Mouse (Mus musculus): Measurements from ENCODE around the gene Trpc7. TPM values are rescaled to one million over a fixed set of nuclear protein-coding genes. Genes with fewer than 3 reads are reported as not detected.

Gene Trpc7
- polyA plus RNA-seq, 1 experiment: 5.0 TPM

DNA sequence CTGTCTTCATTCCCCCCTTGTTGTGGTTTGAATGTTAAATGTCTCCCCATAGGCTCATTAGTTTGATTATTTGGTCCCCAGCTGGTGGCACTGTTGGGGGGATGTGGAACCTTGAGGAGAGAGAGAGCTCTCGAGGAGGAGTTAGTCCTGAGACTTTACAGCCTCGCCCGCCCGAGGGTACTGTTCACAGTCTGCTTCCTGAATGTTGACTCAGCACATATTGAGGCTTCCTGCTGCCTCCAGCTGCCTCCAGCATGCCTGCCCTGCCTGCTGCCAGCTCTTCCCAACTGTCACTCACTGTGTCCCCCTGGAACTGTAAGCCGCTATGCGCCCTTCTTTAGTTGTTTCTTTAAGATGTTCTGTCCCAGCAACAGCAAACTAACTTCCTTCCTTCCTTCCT, 31.2 kb downstream of the Trpc7 start:
- DNase-seq (ENCODE audit: low read depth): no peak

DNA sequence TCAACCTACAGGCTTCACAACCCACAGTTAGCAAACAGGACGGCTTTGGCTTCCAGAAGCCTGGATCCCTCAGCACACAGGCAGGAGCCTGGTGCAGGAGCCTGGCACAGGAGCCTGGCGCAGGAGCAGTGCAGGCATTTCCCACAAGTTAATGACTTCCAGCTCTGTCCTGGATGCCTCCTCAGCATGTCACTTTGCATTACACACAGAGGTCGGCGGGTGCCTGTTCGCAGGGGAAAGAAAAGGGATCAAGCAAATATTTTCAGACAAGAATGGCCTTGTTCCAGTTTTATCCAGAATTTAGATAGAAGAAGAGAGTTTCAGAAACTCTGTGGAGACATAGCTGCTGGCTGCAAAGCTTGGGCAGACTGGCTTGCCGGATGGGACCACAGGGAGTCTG, 33.8 kb downstream of the Trpc7 start:
- TF ChIP-seq POLR2A (IDR thresholded peaks at IDR 0.05; ENCODE audit: borderline replicate concordance, extremely low read depth, insufficient read depth, insufficient read length, poor library complexity, severe bottlenecking): no peak
- no peak for TF ChIP-seq CTCF (IDR thresholded peaks at IDR 0.05; ENCODE audit: borderline replicate concordance, extremely low read depth, insufficient read depth, insufficient read length)
- DNase-seq (ENCODE audit: low read depth): no peak

More for the DNA sequence above, 31.2 kb downstream of the Trpc7 start:
- TF ChIP-seq POLR2A (IDR thresholded peaks at IDR 0.05; ENCODE audit: borderline replicate concordance, extremely low read depth, insufficient read depth, insufficient read length, poor library complexity, severe bottlenecking): no peak
- no peak for TF ChIP-seq CTCF (IDR thresholded peaks at IDR 0.05; ENCODE audit: borderline replicate concordance, extremely low read depth, insufficient read depth, insufficient read length)

DNA sequence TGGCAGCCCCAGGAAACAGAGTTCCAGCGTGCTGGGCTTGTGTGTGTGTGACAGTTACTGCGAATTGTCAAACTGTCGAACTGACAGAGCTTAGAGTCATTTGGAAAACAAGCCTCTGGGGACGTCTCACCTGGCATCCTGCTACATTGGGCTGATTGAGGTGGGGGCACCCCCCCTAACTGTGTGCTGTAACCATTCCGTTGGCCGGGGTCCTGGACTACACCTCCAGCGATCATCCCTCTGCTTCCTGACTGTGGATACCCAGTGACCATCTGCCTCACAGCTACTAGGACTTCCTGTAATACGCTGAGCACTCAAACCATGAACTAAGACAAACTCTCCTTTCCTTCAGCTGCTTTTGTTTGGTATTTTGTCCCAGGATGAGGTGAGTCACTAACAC, 41.3 kb downstream of the Trpc7 start:
- TF ChIP-seq CTCF (IDR thresholded peaks at IDR 0.05; ENCODE audit: borderline replicate concordance, extremely low read depth, insufficient read depth, insufficient read length) (no peak), POLR2A (IDR thresholded peaks at IDR 0.05; ENCODE audit: borderline replicate concordance, extremely low read depth, insufficient read depth, insufficient read length, poor library complexity, severe bottlenecking) (no peak)
- no peak for DNase-seq (ENCODE audit: low read depth)

DNA sequence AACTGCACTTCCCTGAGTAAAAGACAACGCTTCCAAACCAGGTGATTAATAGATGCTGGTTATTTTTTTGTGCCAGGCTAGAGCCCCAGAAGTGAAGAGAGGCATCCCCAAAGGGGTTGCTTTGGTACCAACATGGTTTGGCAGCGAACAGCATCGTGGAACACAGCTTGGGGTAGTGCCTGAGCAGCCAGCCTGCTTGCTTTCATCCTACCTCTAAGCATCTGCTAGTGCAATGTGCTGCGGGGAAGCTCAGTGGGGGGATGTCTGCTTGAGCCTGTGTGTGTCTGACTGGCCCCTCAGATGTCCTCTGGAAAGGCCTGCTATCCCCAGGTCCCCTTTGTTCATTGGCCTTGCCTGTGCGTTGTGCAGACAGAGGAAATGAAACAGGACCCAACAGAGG, 42.4 kb downstream of the Trpc7 start:
- peak; percentile 54 for DNase-seq (ENCODE audit: low read depth)
- no peak for TF ChIP-seq CTCF (IDR thresholded peaks at IDR 0.05; ENCODE audit: borderline replicate concordance, extremely low read depth, insufficient read depth, insufficient read length)
- TF ChIP-seq POLR2A (IDR thresholded peaks at IDR 0.05; ENCODE audit: borderline replicate concordance, extremely low read depth, insufficient read depth, insufficient read length, poor library complexity, severe bottlenecking): no peak

DNA sequence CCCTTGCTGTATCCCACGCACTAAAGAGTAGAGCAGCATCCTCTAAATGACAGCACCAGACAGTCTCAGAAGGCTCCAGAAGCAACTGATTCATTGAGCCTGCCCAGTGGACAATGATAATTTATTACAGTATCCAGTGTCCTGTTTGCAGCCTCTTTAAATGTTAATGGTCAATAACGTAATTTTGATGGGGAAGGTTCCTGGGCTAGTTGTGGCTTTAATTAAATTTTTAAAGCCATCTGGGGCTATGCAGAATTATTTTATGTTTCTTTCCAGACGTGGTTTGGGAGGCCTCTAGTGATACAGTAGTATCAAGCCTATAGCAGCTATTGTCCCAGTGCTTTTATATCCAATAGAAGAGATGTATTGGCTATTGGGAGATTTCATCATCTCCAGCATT, 49.9 kb downstream of the Trpc7 start:
- TF ChIP-seq POLR2A (IDR thresholded peaks at IDR 0.05; ENCODE audit: borderline replicate concordance, extremely low read depth, insufficient read depth, insufficient read length, poor library complexity, severe bottlenecking): no peak
- no peak for TF ChIP-seq CTCF (IDR thresholded peaks at IDR 0.05; ENCODE audit: borderline replicate concordance, extremely low read depth, insufficient read depth, insufficient read length)
- DNase-seq (ENCODE audit: low read depth): no peak

DNA sequence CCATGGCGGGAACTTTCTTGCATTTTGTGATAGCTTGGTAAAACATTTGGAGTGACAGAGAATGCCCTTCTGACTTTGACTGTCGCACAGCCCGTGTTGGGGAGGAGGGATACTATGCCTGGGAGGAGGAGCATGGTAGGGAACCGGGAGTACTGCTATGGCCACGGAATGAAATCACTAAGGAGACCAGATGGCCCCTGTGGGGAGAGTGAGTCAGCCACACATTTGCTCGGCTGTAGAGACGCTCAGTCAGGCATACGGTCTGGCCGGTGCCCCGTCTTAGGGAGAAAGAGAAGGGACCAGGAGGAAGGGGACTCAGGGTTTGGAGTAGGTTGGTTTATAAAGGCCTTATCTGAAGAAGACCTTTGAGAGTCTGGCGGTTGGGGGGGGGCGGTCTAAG, 80.3 kb downstream of the Trpc7 start:
- TF ChIP-seq POLR2A (IDR thresholded peaks at IDR 0.05; ENCODE audit: borderline replicate concordance, extremely low read depth, insufficient read depth, insufficient read length, poor library complexity, severe bottlenecking) (no peak), CTCF (IDR thresholded peaks at IDR 0.05; ENCODE audit: borderline replicate concordance, extremely low read depth, insufficient read depth, insufficient read length) (no peak)
- DNase-seq (ENCODE audit: low read depth): no peak

DNA sequence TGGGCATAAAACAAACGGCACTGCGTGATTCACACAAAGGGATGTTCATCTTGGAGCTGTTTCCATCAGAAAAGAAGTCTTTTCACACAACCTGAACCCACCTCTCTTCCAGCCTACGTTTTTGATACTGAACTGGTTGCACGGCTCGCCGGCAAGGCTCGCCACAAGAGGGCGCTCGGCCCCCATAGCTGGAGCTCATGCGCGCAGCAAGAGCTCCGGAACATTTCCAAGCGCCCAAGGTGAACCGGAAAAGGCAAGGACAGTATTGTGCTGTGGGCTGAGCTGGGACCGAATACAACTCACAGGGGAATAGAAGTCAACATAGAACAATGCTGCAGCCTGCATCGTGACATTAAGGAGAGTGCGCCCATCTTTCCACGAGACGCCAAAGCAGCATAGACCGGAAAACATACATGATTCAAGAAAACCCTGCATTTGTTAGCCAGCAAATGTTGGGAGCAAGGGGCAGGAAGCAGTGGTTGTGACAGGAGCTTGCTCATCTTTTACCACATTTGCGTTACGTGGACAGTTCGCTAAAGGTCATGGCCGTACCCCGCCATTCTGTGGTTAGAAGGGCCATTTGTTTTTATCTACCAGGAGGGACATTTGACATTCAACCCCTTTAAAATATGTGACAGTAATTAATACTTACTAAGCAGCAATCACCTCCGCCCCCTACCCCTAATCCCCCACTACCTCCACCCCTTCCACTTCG, 88.9 kb downstream of the Trpc7 start:
- DNase-seq (ENCODE audit: low read depth): peak; percentile 93
- TF ChIP-seq POLR2A (IDR thresholded peaks at IDR 0.05; ENCODE audit: borderline replicate concordance, extremely low read depth, insufficient read depth, insufficient read length, poor library complexity, severe bottlenecking): no peak
- TF ChIP-seq CTCF (IDR thresholded peaks at IDR 0.05; ENCODE audit: borderline replicate concordance, extremely low read depth, insufficient read depth, insufficient read length): peak; percentile 99

DNA sequence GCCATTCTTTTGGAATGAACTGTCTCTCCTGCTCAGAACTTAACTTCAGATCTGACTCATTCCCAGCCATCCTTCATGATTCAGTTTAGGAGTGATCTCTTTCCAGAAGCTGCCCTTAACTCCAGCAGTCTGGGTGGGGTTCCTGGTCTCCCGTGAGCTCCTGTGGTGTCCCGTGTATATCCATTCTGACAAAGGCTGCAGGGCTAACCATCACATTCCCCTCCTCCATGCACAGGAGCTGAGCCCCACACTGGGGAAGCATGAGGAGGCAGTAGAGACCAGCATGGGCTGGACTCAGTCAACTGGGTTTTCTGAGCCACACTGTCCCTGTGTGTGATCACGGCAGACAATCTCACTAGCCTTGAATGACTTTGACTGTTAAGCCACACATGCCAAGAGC, 90.7 kb downstream of the Trpc7 start:
- no peak for TF ChIP-seq POLR2A (IDR thresholded peaks at IDR 0.05; ENCODE audit: borderline replicate concordance, extremely low read depth, insufficient read depth, insufficient read length, poor library complexity, severe bottlenecking)
- TF ChIP-seq CTCF (IDR thresholded peaks at IDR 0.05; ENCODE audit: borderline replicate concordance, extremely low read depth, insufficient read depth, insufficient read length): no peak

DNA sequence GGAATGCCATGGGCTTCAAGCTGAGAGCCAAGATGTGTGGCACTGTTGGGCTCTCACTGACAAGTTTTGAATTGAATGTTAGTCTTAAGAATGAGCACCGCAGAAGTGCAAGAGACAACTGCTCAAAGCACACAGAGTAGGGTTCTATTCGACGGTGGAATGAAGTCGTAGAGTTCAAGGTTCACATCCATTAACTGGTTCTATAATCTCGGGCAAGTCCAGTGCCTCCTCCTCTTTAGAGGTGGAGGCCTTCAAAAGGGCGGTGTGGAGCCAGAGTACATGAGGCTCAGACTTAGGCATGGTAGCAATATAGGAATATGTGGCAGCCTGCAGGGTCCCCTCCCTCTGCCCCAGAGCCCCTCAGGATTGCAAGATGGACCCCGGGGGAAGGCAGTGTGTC, 98.3 kb downstream of the Trpc7 start:
- TF ChIP-seq POLR2A (IDR thresholded peaks at IDR 0.05; ENCODE audit: borderline replicate concordance, extremely low read depth, insufficient read depth, insufficient read length, poor library complexity, severe bottlenecking): no peak
- no peak for TF ChIP-seq CTCF (IDR thresholded peaks at IDR 0.05; ENCODE audit: borderline replicate concordance, extremely low read depth, insufficient read depth, insufficient read length)
- DNase-seq (ENCODE audit: low read depth): no peak

More for the DNA sequence above, 90.7 kb downstream of the Trpc7 start:
- no peak for DNase-seq (ENCODE audit: low read depth)

DNA sequence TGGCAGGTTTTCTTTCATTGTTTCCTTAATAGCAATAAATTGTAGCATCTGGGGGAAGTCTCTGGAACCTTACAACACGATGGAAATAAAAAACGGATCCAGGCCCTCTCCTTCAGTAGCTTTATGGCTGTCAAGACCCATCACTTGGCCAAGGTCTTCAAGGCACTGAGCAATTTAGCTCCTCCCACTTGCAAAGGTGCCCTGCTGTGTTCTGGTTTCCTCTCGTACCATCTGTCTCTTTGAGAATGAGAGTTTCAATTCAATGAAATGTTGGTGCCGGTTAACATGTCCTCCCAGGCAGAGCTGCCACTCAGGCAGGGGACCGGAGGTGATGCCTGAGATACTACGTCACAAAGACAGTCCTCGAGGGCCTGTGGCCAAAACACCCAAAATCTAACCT, 100.3 kb downstream of the Trpc7 start:
- DNase-seq (ENCODE audit: low read depth): peak; percentile 26
- no peak for TF ChIP-seq CTCF (IDR thresholded peaks at IDR 0.05; ENCODE audit: borderline replicate concordance, extremely low read depth, insufficient read depth, insufficient read length)
- TF ChIP-seq POLR2A (IDR thresholded peaks at IDR 0.05; ENCODE audit: borderline replicate concordance, extremely low read depth, insufficient read depth, insufficient read length, poor library complexity, severe bottlenecking): no peak

DNA sequence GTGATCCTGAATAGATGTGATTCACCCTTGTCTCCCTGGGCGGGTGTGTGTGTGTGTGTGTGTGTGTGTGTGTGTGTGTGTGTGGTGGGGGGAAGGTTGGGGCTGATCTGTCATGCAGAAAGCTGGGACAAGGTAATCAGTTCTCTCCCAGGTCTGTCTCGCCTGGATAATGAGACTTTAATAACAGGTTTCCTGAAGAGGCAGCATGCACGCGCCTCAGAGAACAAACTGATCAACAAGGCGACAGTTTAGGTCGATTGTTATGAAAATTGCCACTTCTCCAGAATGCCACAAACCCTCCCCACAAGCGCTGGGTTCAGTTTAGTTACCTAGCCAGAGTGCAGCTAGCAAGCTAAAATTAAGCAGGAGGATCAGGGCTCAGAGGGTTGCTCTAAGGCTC, 101.4 kb downstream of the Trpc7 start:
- peak; percentile 63 for DNase-seq (ENCODE audit: low read depth)
- TF ChIP-seq CTCF (IDR thresholded peaks at IDR 0.05; ENCODE audit: borderline replicate concordance, extremely low read depth, insufficient read depth, insufficient read length) (no peak), POLR2A (IDR thresholded peaks at IDR 0.05; ENCODE audit: borderline replicate concordance, extremely low read depth, insufficient read depth, insufficient read length, poor library complexity, severe bottlenecking) (no peak)

DNA sequence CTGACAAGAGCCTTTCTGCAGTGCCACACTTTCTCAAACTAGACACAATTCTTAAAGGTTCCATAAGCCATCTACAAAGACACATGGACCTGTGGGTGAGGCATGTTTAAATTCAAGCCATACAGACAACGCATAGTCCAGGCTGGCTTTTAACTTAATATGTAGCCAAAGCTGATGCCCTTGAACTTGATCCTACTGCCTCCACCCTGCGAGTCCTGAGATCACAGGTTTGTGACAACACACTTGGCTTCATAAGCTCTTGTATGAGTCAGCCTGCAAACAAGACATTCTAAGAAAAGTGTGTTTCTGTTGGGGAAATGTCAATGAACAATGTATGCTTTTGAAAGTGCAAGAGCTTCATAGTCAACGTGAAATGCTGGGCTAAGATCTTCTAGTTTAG, 102.9 kb downstream of the Trpc7 start:
- TF ChIP-seq POLR2A (IDR thresholded peaks at IDR 0.05; ENCODE audit: borderline replicate concordance, extremely low read depth, insufficient read depth, insufficient read length, poor library complexity, severe bottlenecking) (no peak), CTCF (IDR thresholded peaks at IDR 0.05; ENCODE audit: borderline replicate concordance, extremely low read depth, insufficient read depth, insufficient read length) (no peak)
- no peak for DNase-seq (ENCODE audit: low read depth)
